Mouse (Mus musculus): ENCODE measurements around the gene Slc7a6.

Gene Slc7a6

GRCm38 (mm10) chr8:106168356-106169016 lies at the start of gene Slc7a6:
Gene Slc7a6, plus strand, starts transcription at chr8:106168857.
- in situ Hi-C loops (cut with MboI, MseI) = no loop called here

GRCm38 (mm10) chr8:106123443-106123842 lies 45.2 kb upstream of the Slc7a6 start:
- in situ Hi-C loops (cut with MboI, MseI) = no loop called here

DNA sequence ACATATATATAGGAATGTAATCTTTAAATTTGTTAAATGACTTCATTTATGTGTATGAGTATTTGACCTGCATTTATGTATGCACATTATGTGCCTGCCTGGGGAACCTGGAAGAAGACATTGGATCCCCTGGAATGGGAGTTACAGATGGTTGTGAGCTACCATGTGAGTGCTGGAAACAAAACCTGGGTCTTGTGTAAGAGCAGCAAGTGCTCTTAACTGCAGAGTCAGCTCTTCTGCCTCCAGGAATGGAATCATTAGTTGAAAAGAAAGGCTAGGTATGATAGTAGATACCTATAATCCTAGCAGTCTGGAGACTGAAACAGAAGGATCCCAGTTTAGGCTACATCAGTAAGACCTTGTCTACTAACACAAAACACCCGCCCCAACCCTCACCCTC lies 42.6 kb upstream of the Slc7a6 start:
- in situ Hi-C loops (cut with MboI, MseI) = no loop called here

- in situ Hi-C loops (cut with MboI, MseI) = no loop called here
Observed at GRCm38 (mm10) chr8:106127054-106127453, 41.6 kb upstream of the Slc7a6 start.

DNA sequence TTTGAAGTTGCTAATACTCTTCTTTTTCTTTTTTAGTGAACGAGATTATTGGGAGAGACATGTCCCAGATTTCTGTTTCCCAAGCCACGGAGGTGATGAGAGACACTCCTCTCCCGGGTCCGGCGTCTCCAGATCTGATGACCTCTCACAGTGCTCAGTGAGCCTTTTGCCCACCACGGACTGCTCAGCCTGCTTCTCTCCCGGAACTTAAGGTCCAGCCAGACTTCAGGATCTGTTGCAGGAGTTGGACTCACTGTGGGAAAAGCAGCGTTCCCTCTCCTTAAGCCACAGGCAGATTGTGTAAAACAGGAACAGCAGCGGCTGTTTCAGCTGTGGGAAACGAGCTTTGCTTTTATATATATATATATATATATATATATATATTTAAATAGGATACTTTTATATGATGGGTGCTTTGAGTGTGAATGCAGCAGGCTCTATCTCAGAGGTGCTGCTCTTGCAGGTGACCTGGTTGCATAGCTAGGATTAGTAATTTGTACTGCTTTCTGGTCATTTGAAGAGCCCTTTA lies 40.7 kb upstream of the Slc7a6 start:
- in situ Hi-C loops (cut with MboI, MseI) = no loop called here

DNA sequence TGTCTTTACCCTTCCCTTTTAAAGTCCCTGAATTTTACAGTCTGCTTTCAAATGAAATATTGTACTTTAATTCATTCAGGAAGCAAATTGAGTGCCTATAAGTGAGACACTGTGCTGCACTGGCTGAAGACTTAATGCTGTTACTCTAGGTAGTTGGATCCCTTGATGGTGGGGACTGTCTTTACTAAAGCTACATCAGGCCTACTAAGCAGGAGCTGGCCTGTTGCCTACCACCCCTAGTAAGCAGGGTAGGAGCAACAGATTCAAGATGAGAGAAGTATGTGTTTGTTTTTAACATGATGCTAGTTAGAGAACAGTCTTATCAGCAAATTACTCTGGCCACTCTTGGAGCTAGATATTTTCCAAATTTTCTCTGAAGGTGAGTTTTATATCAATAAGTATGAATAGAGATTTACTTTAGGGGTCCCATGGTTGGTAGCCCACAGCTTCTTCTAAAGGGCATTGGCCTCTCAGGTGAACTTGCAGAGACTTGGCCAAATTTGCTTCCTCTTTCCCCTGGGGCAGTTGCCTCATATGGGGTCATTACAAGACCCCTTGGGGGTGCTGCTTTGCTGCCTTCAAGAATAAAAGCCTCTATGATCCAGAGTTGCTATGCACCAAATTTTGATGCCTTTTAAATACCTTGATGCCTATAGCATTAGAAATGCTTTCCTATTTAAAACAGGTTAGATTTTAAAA lies 39.3 kb upstream of the Slc7a6 start:
- in situ Hi-C loops (cut with MboI, MseI) = no loop called here

DNA sequence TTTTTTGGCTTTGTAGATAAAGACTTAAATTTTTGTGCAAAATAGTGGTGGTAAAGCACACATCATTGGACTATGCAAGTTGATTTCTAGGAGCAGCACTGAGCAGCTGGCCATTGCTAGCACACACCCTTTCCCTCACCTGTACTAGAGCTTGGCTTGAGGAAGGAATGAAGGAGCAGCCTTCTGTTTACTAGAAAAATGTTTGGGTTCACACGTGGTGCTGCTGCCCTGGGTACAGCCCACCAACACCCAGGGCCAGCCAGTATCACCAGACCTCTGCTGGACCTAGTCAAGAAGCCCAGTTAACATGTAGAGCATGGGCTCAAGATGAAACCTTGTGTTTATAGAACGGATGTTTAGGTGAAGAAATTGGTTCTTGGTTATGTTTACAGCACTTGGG lies 38.7 kb upstream of the Slc7a6 start:
- in situ Hi-C loops (cut with MboI, MseI) = no loop called here

DNA sequence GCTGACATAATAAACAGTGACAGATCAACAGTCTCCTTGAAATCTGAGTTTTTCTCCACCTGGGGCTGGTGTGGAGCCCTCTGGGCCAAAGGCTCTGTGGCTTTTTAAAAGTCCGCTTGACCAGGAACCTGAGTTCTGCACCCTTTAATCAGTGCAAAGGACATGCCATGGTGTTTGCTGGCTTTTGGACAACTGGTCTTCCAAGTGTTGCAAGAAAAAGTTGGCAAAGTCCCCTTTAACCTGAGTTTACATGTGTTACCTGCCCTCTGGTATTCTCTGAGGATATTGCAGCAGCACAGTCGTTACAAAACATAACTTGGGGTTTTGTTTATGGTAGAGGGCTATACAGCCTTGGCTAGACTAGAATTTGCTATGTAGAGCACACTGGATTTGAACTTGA lies 38.2 kb upstream of the Slc7a6 start:
- in situ Hi-C loops (cut with MboI, MseI) = no loop called here

GRCm38 (mm10) chr8:106131021-106131420 lies 37.6 kb upstream of the Slc7a6 start:
- in situ Hi-C loops (cut with MboI, MseI) = no loop called here

DNA sequence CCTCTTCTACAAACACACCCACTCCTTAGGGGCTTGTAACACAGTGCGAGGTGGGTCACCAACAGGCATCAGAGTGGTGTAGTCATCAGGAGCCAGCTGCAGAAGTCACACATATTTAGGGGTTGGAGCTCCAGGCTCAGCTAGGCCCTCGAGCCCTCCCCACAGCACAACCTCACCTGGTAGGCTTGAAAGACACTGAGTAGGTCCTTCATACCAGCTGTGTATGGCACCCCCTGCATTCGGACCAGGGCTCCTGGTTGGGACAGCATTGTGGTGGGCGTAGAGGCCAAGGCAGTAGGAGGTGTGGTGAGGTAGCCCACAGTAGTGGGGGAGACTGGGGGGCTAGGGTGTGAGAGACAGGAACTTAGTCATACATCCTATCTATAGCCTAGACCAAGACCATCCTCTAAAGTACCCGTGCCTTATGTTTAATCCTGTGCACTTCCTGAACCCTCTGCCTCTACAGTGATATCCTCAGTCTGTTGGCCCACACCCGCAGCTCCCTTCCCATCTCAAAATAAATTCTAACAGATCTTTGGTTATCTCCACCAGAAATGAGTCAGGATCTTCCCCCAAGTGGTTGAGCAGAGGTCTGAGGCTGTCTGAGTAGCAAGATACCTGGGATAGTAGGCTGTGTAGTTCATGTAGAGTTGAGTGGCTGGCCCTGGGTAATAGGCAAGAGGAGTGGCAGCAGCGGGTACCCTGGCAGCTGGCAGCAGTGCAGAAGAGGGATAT lies 37.0 kb upstream of the Slc7a6 start:
- in situ Hi-C loops (cut with MboI, MseI) = no loop called here

- in situ Hi-C loops (cut with MboI, MseI) = no loop called here
Observed at GRCm38 (mm10) chr8:106132356-106132755, 36.3 kb upstream of the Slc7a6 start.

DNA sequence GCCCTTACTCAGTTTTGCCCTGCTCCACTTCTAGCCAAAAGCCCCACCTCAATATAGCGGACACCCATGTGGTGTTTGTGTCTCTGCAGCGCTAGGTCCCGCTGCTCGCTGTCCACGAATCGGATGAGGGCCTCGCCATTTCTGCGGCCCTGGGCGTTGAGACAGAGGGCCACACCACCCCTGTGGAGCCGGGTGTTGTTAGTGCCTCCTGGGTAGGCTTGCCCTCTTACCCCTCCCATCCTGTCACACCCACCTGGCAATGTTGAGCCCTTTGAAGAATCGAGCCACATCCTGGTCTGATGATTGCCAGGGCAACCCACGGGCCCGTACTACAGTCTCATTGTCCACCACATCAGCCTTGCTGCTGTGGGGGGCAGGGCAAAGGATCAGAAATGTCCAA lies 35.1 kb upstream of the Slc7a6 start:
- in situ Hi-C loops (cut with MboI, MseI) = no loop called here

- in situ Hi-C loops (cut with MboI, MseI) = no loop called here
Observed at GRCm38 (mm10) chr8:106133946-106134345, 34.7 kb upstream of the Slc7a6 start.

DNA sequence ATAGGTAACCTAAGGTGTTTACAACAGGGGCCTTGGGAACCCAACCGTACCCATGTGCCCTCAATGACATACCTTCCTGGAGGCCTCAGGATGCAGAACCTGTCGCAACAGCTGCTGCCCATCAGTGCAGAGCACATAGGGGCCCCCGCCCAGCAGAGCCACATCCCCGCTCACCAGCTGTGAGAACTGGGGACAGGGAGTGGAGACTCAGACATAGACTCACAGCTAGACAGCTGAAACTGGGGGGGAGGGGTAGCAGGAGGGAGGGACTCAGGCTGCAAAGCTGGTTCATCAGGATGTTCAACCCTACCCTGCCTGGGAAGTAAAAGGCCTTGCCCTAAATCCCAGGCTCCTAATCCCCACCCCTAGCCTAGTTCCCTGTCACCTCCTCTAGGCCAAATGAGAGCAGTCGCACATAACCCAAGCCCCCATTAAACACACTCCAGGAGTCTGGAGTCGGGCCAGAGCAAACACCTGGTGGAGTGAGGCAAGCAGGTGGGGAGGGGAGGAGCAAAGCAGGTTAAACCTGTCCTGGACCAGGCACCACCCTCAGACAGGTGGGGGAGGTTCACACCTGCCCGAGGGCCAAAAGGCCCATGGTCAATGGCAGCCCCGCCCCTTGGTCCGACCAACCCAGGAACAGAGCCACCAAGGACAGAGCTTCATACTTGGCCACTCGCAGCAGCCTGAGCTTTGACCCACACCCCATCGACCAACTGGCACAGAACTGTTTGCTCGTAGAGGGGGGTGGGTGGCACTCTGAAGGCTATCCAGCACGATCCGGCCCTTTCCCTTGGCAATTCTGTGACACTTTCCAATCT lies 33.7 kb upstream of the Slc7a6 start:
- in situ Hi-C loops (cut with MboI, MseI) = no loop called here

DNA sequence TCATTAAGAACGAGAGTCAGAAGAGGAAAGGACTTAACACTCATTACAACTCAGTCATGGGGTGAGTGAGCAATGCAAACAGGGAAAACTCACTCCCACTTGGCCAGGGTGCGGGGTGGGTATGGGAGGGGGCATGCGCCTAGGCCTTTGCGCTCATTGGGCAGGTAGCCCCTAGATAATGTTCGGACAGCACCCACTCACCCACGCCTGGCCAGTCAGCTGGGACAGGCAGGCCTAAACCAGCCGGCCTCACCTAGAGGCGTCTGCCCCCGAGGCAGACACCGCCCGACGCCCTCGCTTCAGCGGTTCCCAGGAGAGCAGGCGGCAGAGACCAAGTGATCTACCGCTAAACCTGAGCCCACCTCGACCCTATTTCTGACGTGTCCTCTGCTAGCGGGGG lies 33.0 kb upstream of the Slc7a6 start:
- in situ Hi-C loops (cut with MboI, MseI) = no loop called here

GRCm38 (mm10) chr8:106136156-106137130 lies 32.2 kb upstream of the Slc7a6 start, which contains the start of gene Esrp2:
Gene Esrp2, minus strand, starts transcription at chr8:106136974.
- in situ Hi-C loops (cut with MboI, MseI) = no loop called here

DNA sequence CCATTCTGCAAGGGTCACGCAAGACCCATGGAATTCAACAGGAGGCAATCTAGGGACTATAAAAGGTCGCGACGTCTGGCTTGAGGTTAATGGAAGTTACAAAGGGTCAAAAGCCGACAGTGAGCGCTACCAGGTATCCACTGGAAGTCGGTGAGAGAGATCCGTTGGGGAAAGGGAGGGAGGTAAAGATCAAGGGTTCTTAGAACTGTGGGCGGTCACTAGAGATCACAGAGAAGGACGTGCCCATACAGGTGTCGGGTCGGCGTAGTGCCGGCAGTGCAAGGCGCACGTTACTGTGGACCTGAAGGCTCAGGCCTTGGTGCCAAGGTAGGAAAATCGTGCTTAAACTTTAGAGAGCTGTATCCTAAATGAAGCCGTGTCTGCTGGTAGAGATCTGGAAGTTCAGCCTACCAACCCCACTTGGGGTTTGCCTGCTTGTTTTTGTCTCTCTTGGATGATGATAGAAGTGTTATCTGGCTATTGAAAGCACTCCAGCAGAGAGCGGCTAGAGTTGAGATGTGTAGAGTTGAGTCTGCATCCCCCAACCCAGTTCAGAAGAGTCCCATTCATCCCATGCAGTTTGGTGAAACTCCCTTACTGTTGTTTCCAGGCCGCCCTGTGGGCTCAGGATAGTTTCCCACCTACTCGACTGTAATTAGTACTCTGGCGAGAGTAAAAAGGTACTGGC lies 31.3 kb upstream of the Slc7a6 start:
- in situ Hi-C loops (cut with MboI, MseI) = no loop called here

GRCm38 (mm10) chr8:106137906-106138477 lies 30.7 kb upstream of the Slc7a6 start:
- in situ Hi-C loops (cut with MboI, MseI) = no loop called here

- in situ Hi-C loops (cut with MboI, MseI) = no loop called here
Observed at GRCm38 (mm10) chr8:106138616-106139015, 30.0 kb upstream of the Slc7a6 start.
